Mouse (Mus musculus) ES-E14 (cell line): ENCODE data around the gene Dlx5.

ENCODE experiments used
- CHD2 ChIP-seq: IDR thresholded peaks from 2 replicates; pipeline ENCODE4 v1.6.1; 2014; ENCODE audit warnings: mild to moderate bottlenecking, low read depth, low read length, inconsistent platforms
- HCFC1 ChIP-seq: IDR thresholded peaks from 2 replicates; pipeline ENCODE4 v1.6.1; 2012; ENCODE audit warnings: low read length, inconsistent platforms, borderline replicate concordance; ENCODE audit not compliant: insufficient read depth
- MAFK ChIP-seq: IDR thresholded peaks from 2 replicates; pipeline ENCODE4 v1.6.1; 2014; ENCODE audit warnings: mild to moderate bottlenecking, low read depth, low read length, inconsistent platforms; ENCODE audit not compliant: insufficient read depth
- ZC3H11A ChIP-seq: IDR thresholded peaks from 2 replicates; pipeline ENCODE4 v1.6.1; 2012; ENCODE audit warnings: low read depth, mild to moderate bottlenecking, inconsistent platforms, low read length, borderline replicate concordance
- ZNF384 ChIP-seq: IDR thresholded peaks from 2 replicates; pipeline ENCODE4 v1.6.1; 2012; ENCODE audit warnings: low read depth, low read length, inconsistent platforms

DNA sequence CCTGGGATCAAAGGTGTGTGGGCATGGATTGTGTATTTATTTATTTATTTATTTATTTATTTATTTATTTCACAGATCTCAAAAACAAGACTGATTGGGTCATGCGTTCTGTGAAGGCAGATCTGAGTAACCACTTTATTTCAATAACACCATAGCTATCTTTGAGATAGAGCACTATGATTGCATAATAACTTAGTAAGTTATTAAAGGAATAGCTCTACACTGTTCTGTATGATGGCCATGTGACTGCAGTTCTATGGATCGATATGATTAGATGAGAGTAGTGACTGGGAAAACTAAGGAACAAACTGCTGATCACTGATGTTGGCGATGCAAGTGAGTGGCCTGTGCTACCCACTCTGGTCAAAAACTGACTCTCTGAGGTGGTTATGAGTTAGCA is 4.3 kb upstream of the Dlx5 start:
- TF ChIP-seq MAFK (no peak), ZC3H11A (no peak), CHD2 (no peak), ZNF384 (no peak), HCFC1 (no peak)
